Mouse (Mus musculus): Measurements from ENCODE around the gene Cd274. TPM values are rescaled to one million over a fixed set of nuclear protein-coding genes. Genes with fewer than 3 reads are reported as not detected.

Cd274 gene
- total and polyA plus RNA-seq, 3 experiments, result 6.7 to 15.9 (median 7.4) TPM

GRCm38 (mm10) chr19:29419506-29419905 lies 52.3 kb downstream of the Cd274 start:
- Histone ChIP-seq H3K27ac (ENCODE audit: insufficient read depth, low read depth) (no peak overlapping the region), H3K9me3 (replicated peaks; ENCODE audit: low read length) (no peaks in the 10 kb centered on the region), H3K4me2 (ENCODE audit: insufficient read depth, low read depth, poor library complexity, severe bottlenecking) (no peak overlapping the region), H3K4me1 (ENCODE audit: control insufficient read depth in 1 of 2, insufficient read depth in 2 of 2) (peaks cover 19 to 77% of the 10 kb centered on the region in 2 experiments), H3K9ac (ENCODE audit: insufficient read depth, low read depth) (no peak overlapping the region), H3K79me2 (replicated peaks; ENCODE audit: control insufficient read depth, extremely low read depth, insufficient read depth, poor library complexity, severe bottlenecking) (no peaks in the 10 kb centered on the region), H3K27me3 (replicated peaks) (no peaks in the 10 kb centered on the region), H3K36me3 (replicated peaks in 1 of 2; ENCODE audit: control insufficient read depth in 1 of 2, insufficient read depth in 1 of 2, low read length in 1 of 2) (no peaks in the 10 kb centered on the region), H3K4me3 (replicated peaks in 1 of 3; ENCODE audit: low read depth in 2 of 3, low read length in 2 of 3, poor library complexity in 1 of 3) (no peak overlapping the region)
- no peak for DNase-seq (ENCODE audit: extremely low read depth)
- dilution Hi-C loops (cut with MboI; ENCODE audit: extremely low pct_ligation_motif_present, extremely low pct_unique_long_range_greater_than_20kb, low sequenced_read_pairs), result no loop called here
- in situ Hi-C loops (cut with MboI; ENCODE audit: low pct_ligation_motif_present, low pct_unique_long_range_greater_than_20kb, low sequenced_read_pairs), result no loop called here
- TF ChIP-seq ZC3H11A (IDR thresholded peaks at IDR 0.05; ENCODE audit: low read depth, low read length) (no peak), MAFK (IDR thresholded peaks at IDR 0.05; ENCODE audit: insufficient replicate concordance, low read length) (0 out of 2 replicates have a peak, but pooled peaks have one; percentile 7)

DNA sequence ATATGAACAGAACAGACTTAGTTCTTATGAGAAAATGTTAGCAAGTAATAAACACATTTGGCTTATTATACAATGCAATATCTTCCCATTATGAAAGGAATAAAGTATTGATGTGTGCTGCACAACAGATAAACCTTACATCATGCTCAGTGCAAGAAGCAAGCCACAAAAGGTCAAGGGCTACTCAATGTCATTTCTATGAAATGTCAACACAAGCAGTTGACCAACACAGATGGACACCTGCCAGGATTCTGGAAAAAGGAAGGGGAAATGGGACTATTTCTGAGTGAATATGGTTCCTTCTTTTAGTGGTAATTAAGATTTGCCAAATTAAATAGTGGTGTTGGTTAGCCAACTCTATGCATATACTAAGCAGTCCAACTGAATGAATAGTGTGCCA lies 52.7 kb downstream of the Cd274 start:
- no peak for DNase-seq (ENCODE audit: extremely low read depth)
- no peak overlapping the region for H3K4me2 ChIP-seq (ENCODE audit: insufficient read depth, low read depth, poor library complexity, severe bottlenecking)
- no peak overlapping the region for H3K9ac ChIP-seq (ENCODE audit: insufficient read depth, low read depth)
- H3K36me3 ChIP-seq (replicated peaks in 1 of 2; ENCODE audit: control insufficient read depth in 1 of 2, insufficient read depth in 1 of 2, low read length in 1 of 2), result no peaks in the 10 kb centered on the region
- in situ Hi-C loops (cut with MboI; ENCODE audit: low pct_ligation_motif_present, low pct_unique_long_range_greater_than_20kb, low sequenced_read_pairs) (loop anchor here (5.0 kb wide), 1 partner anchor 53 kb away; the partner anchor contains the start of genes Cd274 and Plgrkt), dilution Hi-C loops (cut with MboI; ENCODE audit: extremely low pct_ligation_motif_present, extremely low pct_unique_long_range_greater_than_20kb, low sequenced_read_pairs) (no loop called here)
- no peak for TF ChIP-seq PAX5 (IDR thresholded peaks at IDR 0.05; ENCODE audit: low read length)
- no peak for TF ChIP-seq ZKSCAN1 (IDR thresholded peaks at IDR 0.05; ENCODE audit: borderline replicate concordance, low read depth, low read length)
- TF ChIP-seq TBP (conservative IDR thresholded peaks at IDR 0.05; ENCODE audit: low read depth, low read length), result no peak
- no peak for TF ChIP-seq JUN (IDR thresholded peaks at IDR 0.05; ENCODE audit: insufficient read depth, low read depth, low read length)
- no peak for TF ChIP-seq CHD2 (IDR thresholded peaks at IDR 0.05; ENCODE audit: low read length)
- TF ChIP-seq SMC3 (IDR thresholded peaks at IDR 0.05; ENCODE audit: low read depth, low read length), result no peak
- no peak for TF ChIP-seq ZNF384 (IDR thresholded peaks at IDR 0.05; ENCODE audit: low read depth, low read length)
- TF ChIP-seq UBTF (IDR thresholded peaks at IDR 0.05; ENCODE audit: low read depth, low read length), result no peak
- no peak for TF ChIP-seq MYC (IDR thresholded peaks at IDR 0.05; ENCODE audit: low read depth, low read length)
- TF ChIP-seq GABPA (IDR thresholded peaks at IDR 0.05; ENCODE audit: insufficient replicate concordance, low read depth, low read length), result no peak
- no peak for TF ChIP-seq TCF12 (IDR thresholded peaks at IDR 0.05; ENCODE audit: low read depth, low read length)
- no peak for TF ChIP-seq E2F4 (IDR thresholded peaks at IDR 0.05; ENCODE audit: insufficient replicate concordance, low read depth, low read length)
- TF ChIP-seq JUND (conservative IDR thresholded peaks at IDR 0.05; ENCODE audit: low read depth, low read length), result no peak
- no peak for TF ChIP-seq ETS1 (conservative IDR thresholded peaks at IDR 0.05; ENCODE audit: low read depth, low read length)
- H3K79me2 ChIP-seq (replicated peaks; ENCODE audit: control insufficient read depth, extremely low read depth, insufficient read depth, poor library complexity, severe bottlenecking), result no peaks in the 10 kb centered on the region
- H3K27ac ChIP-seq (ENCODE audit: insufficient read depth, low read depth), result no peak overlapping the region
- H3K4me3 ChIP-seq (replicated peaks in 1 of 3; ENCODE audit: low read depth in 2 of 3, low read length in 2 of 3, poor library complexity in 1 of 3), result no peak overlapping the region
- H3K4me1 ChIP-seq (ENCODE audit: control insufficient read depth in 1 of 2, insufficient read depth in 2 of 2), result peaks cover 15 to 73% of the 10 kb centered on the region in 2 experiments
- no peaks in the 10 kb centered on the region for H3K27me3 ChIP-seq (replicated peaks)
- H3K9me3 ChIP-seq (replicated peaks; ENCODE audit: low read length), result no peaks in the 10 kb centered on the region
